Mouse (Mus musculus): ENCODE results near the gene Fsip1.

DNA sequence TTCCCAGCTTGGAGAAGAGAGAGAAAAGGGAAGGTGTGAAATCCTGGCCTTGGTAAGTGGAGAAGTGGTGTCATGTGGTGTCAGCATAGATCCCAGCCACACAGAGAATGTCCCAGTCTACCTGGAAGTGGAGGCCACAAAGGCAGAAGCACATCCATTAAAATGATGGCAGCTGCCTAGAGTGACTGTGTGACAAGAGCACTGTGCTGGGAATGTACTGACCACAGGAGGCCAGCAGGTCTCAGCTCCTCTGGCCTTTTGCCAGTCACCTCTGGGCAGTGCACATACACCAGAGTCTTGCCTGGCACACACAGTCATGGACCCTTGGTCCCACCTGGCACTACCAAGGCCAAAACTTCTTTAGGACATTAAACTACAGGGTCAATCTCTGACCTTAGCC, 54.8 kb downstream of the Fsip1 start:
- TF ChIP-seq CTCF (IDR thresholded peaks at IDR 0.05) (no peak), EP300 (IDR thresholded peaks at IDR 0.05) (no peak)
